ENCODE assay signal across 19 mouse cellular contexts in genomic region chr14:25441469-25441868, GRCm38 (mm10). TPM values are rescaled to one million over a fixed set of nuclear protein-coding genes. Genes with fewer than 3 reads are reported as not detected.
A peak's percentile ranks its signal among the peaks of the same experiment; 100 is the strongest.
DNase-seq lines count a peak whose midpoint lies in the region; ATAC-seq and TF ChIP-seq lines count a peak whose summit lies in the region.
"Had no signal": no experiment of that assay in that cellular context is flagged by ENCODE, and none has a peak within 500 bp of the region (broad histone marks: within the 10 kb centered on the region; RNA-seq: fewer than 3 reads in every experiment).

No protein-coding gene starts in this region.

- H3K4me3 ChIP-seq in heart, embryonic 16.5 days (ENCODE audit: low read length) = no peak overlapping the region
- H3K4me3 ChIP-seq in MEL (ENCODE audit: control insufficient read depth in 1 of 2, insufficient read depth in 1 of 2, low read depth in 2 of 2, low read length in 2 of 2) = peak overlapping the region; percentile 61 to 67
- H3K4me3 ChIP-seq in hindbrain, embryonic 16.5 days (ENCODE audit: low read length) = no peak overlapping the region
- H3K4me3 ChIP-seq: embryonic facial prominence, embryonic 13.5 days; forebrain, embryonic 12.5 days; hindbrain, embryonic 15.5 days had no signal

- peaks cover 17% of the 10 kb centered on the region for H3K79me2 ChIP-seq in MEL (ENCODE audit: control insufficient read depth, insufficient read depth, low read length, poor library complexity)

- H3K27ac ChIP-seq in heart, embryonic 16.5 days (ENCODE audit: low read length) = peak overlapping the region; percentile 30
- peak overlapping the region; percentile 70 for H3K27ac ChIP-seq in MEL (ENCODE audit: control insufficient read depth, low read depth, low read length)
- H3K27ac ChIP-seq in hindbrain, embryonic 16.5 days (ENCODE audit: low read depth, low read length) = no peak overlapping the region
- H3K27ac ChIP-seq: embryonic facial prominence, embryonic 13.5 days; forebrain, embryonic 12.5 days; hindbrain, embryonic 15.5 days had no signal

- peak; percentile 1 for DNase-seq in adrenal gland, postnatal 14 days
- DNase-seq in adrenal gland, postnatal 25 days = no peak
- no peak for DNase-seq in heart, adult 8-10 months (ENCODE audit: low spot score)
- peak; percentile 82 for DNase-seq in MEL (ENCODE audit: low read depth, low spot score)
- DNase-seq: adrenal gland, postnatal 10 days; cerebellum, adult 8-10 months; cerebellum, postnatal 25 days; gastrocnemius, postnatal 10 days; heart, postnatal 36 days had no signal

- no peaks in the 10 kb centered on the region for H3K9me3 ChIP-seq in heart, embryonic 16.5 days (replicated peaks; ENCODE audit: control insufficient read depth, low read length)
- H3K9me3 ChIP-seq in MEL (replicated peaks; ENCODE audit: insufficient read depth, low read length) = no peaks in the 10 kb centered on the region
- no peaks in the 10 kb centered on the region for H3K9me3 ChIP-seq in hindbrain, embryonic 16.5 days (ENCODE audit: control insufficient read depth, low read length)
- H3K9me3 ChIP-seq: embryonic facial prominence, embryonic 13.5 days; forebrain, embryonic 12.5 days; hindbrain, embryonic 15.5 days had no signal

- H3K9ac ChIP-seq in heart, embryonic 16.5 days (ENCODE audit: low read length) = no peak overlapping the region
- peak overlapping the region; percentile 80 for H3K9ac ChIP-seq in MEL (ENCODE audit: control insufficient read depth, low read depth, low read length, poor library complexity, severe bottlenecking)
- H3K9ac ChIP-seq in hindbrain, embryonic 16.5 days (ENCODE audit: low read depth, low read length) = no peak overlapping the region
- H3K9ac ChIP-seq: embryonic facial prominence, embryonic 13.5 days; forebrain, embryonic 12.5 days; hindbrain, embryonic 15.5 days had no signal

- 70% methylated on average over 5 of the region's 5 CpGs for WGBS in heart, embryonic 16.5 days
- 79% methylated on average over 5 of the region's 5 CpGs for WGBS in hindbrain, embryonic 16.5 days

- peaks cover 15% of the 10 kb centered on the region for H3K4me1 ChIP-seq in heart, embryonic 16.5 days (ENCODE audit: control insufficient read depth, insufficient read depth, low read length)
- H3K4me1 ChIP-seq in MEL (ENCODE audit: control insufficient read depth in 1 of 2, insufficient read depth in 2 of 2, low read length in 2 of 2) = peaks cover 11 to 43% of the 10 kb centered on the region in 2 experiments; a peak in 3 of 4 replicates
- 0 out of 2 replicates have a peak, but pooled peaks cover 2% of the 10 kb centered on the region for H3K4me1 ChIP-seq in hindbrain, embryonic 16.5 days (ENCODE audit: control insufficient read depth, insufficient read depth, low read depth, low read length)

- H3K27me3 ChIP-seq in heart, embryonic 16.5 days (ENCODE audit: control insufficient read depth, insufficient read depth, low read length) = no peaks in the 10 kb centered on the region
- H3K27me3 ChIP-seq in MEL (ENCODE audit: control insufficient read depth in 1 of 2, insufficient read depth in 2 of 2, low read length in 2 of 2) = no peaks in the 10 kb centered on the region
- H3K27me3 ChIP-seq in hindbrain, embryonic 16.5 days (replicated peaks; ENCODE audit: control insufficient read depth, insufficient read depth, low read length) = no peaks in the 10 kb centered on the region
- H3K27me3 ChIP-seq: embryonic facial prominence, embryonic 13.5 days; forebrain, embryonic 12.5 days; hindbrain, embryonic 15.5 days had no signal

- TF ChIP-seq EP300 in MEL (IDR thresholded peaks at IDR 0.05; ENCODE audit: low read depth in 1 of 2, low read length in 2 of 2) = peak; percentile 22 to 40; a peak in 1 of 4 replicates

- no peak for TF ChIP-seq RAD21 in MEL (IDR thresholded peaks at IDR 0.05; ENCODE audit: low read depth, low read length)

- no peak overlapping the region for H3K4me2 ChIP-seq in heart, embryonic 16.5 days (ENCODE audit: low read depth, low read length)
- H3K4me2 ChIP-seq in hindbrain, embryonic 16.5 days (ENCODE audit: low read length) = no peak overlapping the region
- H3K4me2 ChIP-seq: embryonic facial prominence, embryonic 13.5 days; forebrain, embryonic 12.5 days; heart, embryonic 11.5 days; hindbrain, embryonic 15.5 days had no signal

- TF ChIP-seq CTCF in MEL (IDR thresholded peaks at IDR 0.05 in 2 of 3, conservative IDR thresholded peaks at IDR 0.05 in 1 of 3; ENCODE audit: control insufficient read depth in 1 of 3, insufficient read depth in 1 of 3, low read depth in 2 of 3, low read length in 3 of 3, poor library complexity in 1 of 3, severe bottlenecking in 1 of 3) = no peak

- peak; percentile 63 to 78; a peak in 3 of 4 replicates for TF ChIP-seq POLR2A in MEL (IDR thresholded peaks at IDR 0.05; ENCODE audit: control insufficient read depth in 1 of 2, insufficient read depth in 1 of 2, low read depth in 1 of 2, low read length in 2 of 2, poor library complexity in 1 of 2)

- no peaks in the 10 kb centered on the region for H3K36me3 ChIP-seq in heart, embryonic 16.5 days (ENCODE audit: control insufficient read depth, insufficient read depth)
- H3K36me3 ChIP-seq in MEL (ENCODE audit: control insufficient read depth in 1 of 2, insufficient read depth in 2 of 2, low read length in 2 of 2) = peaks cover 0 to 26% of the 10 kb centered on the region in 2 experiments; a peak in 2 of 4 replicates
- H3K36me3 ChIP-seq in hindbrain, embryonic 16.5 days (ENCODE audit: control insufficient read depth, insufficient read depth, low read length) = no peaks in the 10 kb centered on the region
- H3K36me3 ChIP-seq: embryonic facial prominence, embryonic 13.5 days; forebrain, embryonic 12.5 days; hindbrain, embryonic 15.5 days had no signal

- no peak for ATAC-seq in heart, embryonic 16.5 days (replicated peaks; ENCODE audit: extremely low read depth, insufficient read depth, low FRiP score)
- ATAC-seq in granulocyte monocyte progenitor cell, adult 5-6 weeks (replicated peaks; ENCODE audit: poor library complexity, severe bottlenecking) = peak; percentile 29; the same call in 1 of the 2 replicates
- no peak for ATAC-seq in hindbrain, embryonic 16.5 days
- ATAC-seq: forebrain, embryonic 16.5 days; inflammation-experienced regulatory T-cells, adult 6 months; intestine, postnatal 0 days had no signal

TF ChIP-seq in MEL, 35 proteins besides CTCF, POLR2A, EP300 and RAD21:
- 0 out of 2 replicates have a peak, but pooled peaks have one; percentile 14 for TF ChIP-seq KAT2A (conservative IDR thresholded peaks at IDR 0.05; ENCODE audit: low read depth, low read length)
- no peak for TF ChIP-seq GABPA (IDR thresholded peaks at IDR 0.05; ENCODE audit: low read depth, low read length)
- no peak for TF ChIP-seq SMC3 (IDR thresholded peaks at IDR 0.05; ENCODE audit: low read depth, low read length)
- TF ChIP-seq ELF1 (IDR thresholded peaks at IDR 0.05; ENCODE audit: low read depth, low read length) = peak; percentile 72; the same call in 1 of the 2 replicates
- TF ChIP-seq HCFC1 (IDR thresholded peaks at IDR 0.05; ENCODE audit: low read depth, low read length) = peak; percentile 75
- TF ChIP-seq GATA1 (IDR thresholded peaks at IDR 0.05; ENCODE audit: low read depth, low read length) = peak; percentile 58
- peak; percentile 73; the same call in 1 of the 2 replicates for TF ChIP-seq ZMIZ1 (IDR thresholded peaks at IDR 0.05; ENCODE audit: low read depth, low read length)
- TF ChIP-seq E2F4 (IDR thresholded peaks at IDR 0.05; ENCODE audit: borderline replicate concordance, low read depth, low read length) = no peak
- peak; percentile 82 for TF ChIP-seq MYC (IDR thresholded peaks at IDR 0.05; ENCODE audit: low read depth, low read length)
- TF ChIP-seq ETS1 (IDR thresholded peaks at IDR 0.05; ENCODE audit: low read depth, low read length) = 0 out of 2 replicates have a peak, but pooled peaks have one; percentile 31
- 0 out of 2 replicates have a peak, but pooled peaks have one; percentile 65 for TF ChIP-seq POLR2AphosphoS2 (IDR thresholded peaks at IDR 0.05; ENCODE audit: low read length)
- peak; percentile 80 for TF ChIP-seq MAX (IDR thresholded peaks at IDR 0.05; ENCODE audit: low read length)
- 0 out of 2 replicates have a peak, but pooled peaks have one; percentile 23 for TF ChIP-seq TCF12 (IDR thresholded peaks at IDR 0.05; ENCODE audit: low read depth, low read length)
- TF ChIP-seq MXI1 (IDR thresholded peaks at IDR 0.05; ENCODE audit: low read depth, low read length) = peak; percentile 79
- peak; percentile 74 for TF ChIP-seq NELFE (IDR thresholded peaks at IDR 0.05; ENCODE audit: low read depth, low read length)
- peak; percentile 70 for TF ChIP-seq SIN3A (IDR thresholded peaks at IDR 0.05; ENCODE audit: low read length)
- TF ChIP-seq MYB (IDR thresholded peaks at IDR 0.05; ENCODE audit: low read depth, low read length) = no peak
- TF ChIP-seq JUND (IDR thresholded peaks at IDR 0.05; ENCODE audit: low read depth, low read length) = no peak
- TF ChIP-seq CHD1 (IDR thresholded peaks at IDR 0.05; ENCODE audit: low read depth, low read length) = peak; percentile 90; the same call in 1 of the 2 replicates
- TF ChIP-seq TBP (IDR thresholded peaks at IDR 0.05; ENCODE audit: low read depth, low read length) = peak; percentile 82
TF ChIP-seq in MEL: peak in this region for 15.

RNA-seq across cellular contexts. Expression of gene Zmiz1, which starts 17.5 kb away (rescaled TPM):
- total RNA-seq in adrenal gland, postnatal 14 days (2021) = 96.4 and 96.9 TPM in 2 replicates
- 125 and 153 TPM in 2 replicates for total RNA-seq in adrenal gland, postnatal 25 days (2021)
- polyA plus RNA-seq in heart, embryonic 16.5 days (2015; fragmentation: Nextera tagmentation; extraction: Ambion mirVana) = 20.6 and 22.6 TPM in 2 replicates
- total RNA-seq in heart, adult 8-10 months (2022) = 10 to 100 TPM; 34.7 to 44.1 (median 40.4) TPM
- 2.7 and 3.7 TPM in 2 replicates for total RNA-seq in MEL (2012; rRNA removed)
- polyA plus RNA-seq in MEL (2012; ENCODE audit: insufficient read depth in 1 of 2, insufficient read length in 2 of 2, low read depth in 1 of 2, low replicate concordance in 2 of 2, missing spikeins in 1 of 2) = 10 to 100 TPM in 1 of 2 experiments, not detected in 1; 19.9 TPM
- total RNA-seq in granulocyte monocyte progenitor cell, adult 5-6 weeks (2014; fragmentation: Nextera tagmentation) = 93.2 and 97.4 TPM in 2 replicates
- total RNA-seq in granulocyte monocyte progenitor cell, adult 5-6 weeks (2017) = 6.9 and 8.9 TPM in 2 replicates
- 50.4 and 55.0 TPM in 2 replicates for polyA plus RNA-seq in hindbrain, embryonic 16.5 days (2015; fragmentation: Nextera tagmentation; extraction: Ambion mirVana)

Comparison
In these comparisons a context has a peak if more than half of its experiments do, and no peak if none do; other contexts are left out.
1. DNase-seq: peak in adrenal gland, postnatal 14 days (single experiment) and MEL (single experiment); none in adrenal gland, postnatal 25 days (single experiment) and heart, adult 8-10 months (single experiment).
2. H3K4me3 ChIP-seq: peak in MEL (2 of 2); none in heart, embryonic 16.5 days (single experiment) and hindbrain, embryonic 16.5 days (single experiment).